Mouse (Mus musculus): ENCODE measurements around the gene Prpf3.

DNA sequence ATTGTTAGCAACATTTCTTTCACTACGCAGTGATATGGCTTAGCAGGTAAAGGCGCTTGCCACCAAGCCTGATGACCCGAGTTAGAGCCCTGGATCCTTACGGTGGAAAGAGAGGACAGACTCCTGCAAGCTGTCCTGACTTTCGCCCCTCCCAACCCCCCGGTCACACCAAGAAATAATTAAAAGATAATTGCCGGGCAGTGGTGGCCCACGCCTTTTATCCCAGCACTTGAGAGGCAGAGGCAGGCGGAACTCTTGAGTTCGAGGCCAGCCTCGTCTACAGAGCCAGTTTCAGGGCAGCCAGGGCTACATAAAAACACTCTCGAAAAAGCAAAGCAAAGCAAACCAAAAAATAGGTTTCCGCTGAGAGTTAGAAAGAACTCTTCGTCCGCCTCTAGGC, 15.3 kb upstream of the Prpf3 start:
- TF ChIP-seq POLR2A (IDR thresholded peaks at IDR 0.05; ENCODE audit: control insufficient read depth, low read depth, low read length) (no peak), CTCF (IDR thresholded peaks at IDR 0.05; ENCODE audit: control insufficient read depth, insufficient read depth, insufficient replicate concordance, low read depth, low read length) (no peak)
